Mouse (Mus musculus) G1E (cell line): ENCODE results near the gene Lrrn4cl.

Experiments
- CTCF ChIP-seq: IDR thresholded peaks from 2 replicates; pipeline ENCODE4 v1.5.1; 2012; ENCODE audit warnings: low read depth, low read length, inconsistent platforms, mixed read lengths
- GATA1 ChIP-seq: IDR thresholded peaks from 2 replicates; pipeline ENCODE4 v1.6.1; 2012; ENCODE audit warnings: borderline replicate concordance, low read length, inconsistent platforms, mixed read lengths

DNA sequence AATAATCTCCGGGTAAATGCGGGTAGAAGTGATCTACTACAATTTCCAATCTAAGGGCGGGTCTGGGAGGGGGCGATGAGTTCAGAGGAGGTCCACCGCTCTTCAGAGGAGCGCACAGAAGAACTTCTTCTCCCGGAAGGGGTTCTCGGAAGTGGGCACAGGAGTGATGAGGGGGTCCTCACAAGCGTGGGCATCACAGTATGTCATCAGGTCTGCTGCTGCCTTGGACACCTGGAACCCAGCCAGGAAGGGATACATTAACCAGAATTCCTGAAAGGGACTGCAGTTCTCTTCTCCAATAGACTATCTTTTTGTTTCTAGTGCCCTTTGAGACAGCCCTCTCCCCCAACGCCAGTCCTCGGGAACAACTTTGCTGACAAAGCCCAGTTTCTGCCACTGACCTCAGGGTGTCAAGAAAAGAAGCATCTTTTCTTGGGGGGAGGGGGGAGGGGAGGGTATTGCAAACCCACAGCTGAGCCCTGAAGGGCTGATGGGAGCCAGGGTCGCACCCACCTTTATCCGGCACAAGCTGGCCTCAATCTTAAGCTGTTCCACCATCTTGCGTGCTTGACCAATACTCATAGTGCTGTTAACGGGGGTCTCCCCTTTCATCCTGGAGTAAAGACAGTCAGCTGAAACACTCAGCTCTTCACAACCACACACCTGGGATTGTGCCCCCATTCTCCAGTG, 12.4 kb upstream of the Lrrn4cl start:
- TF ChIP-seq CTCF (no peak), GATA1 (no peak)
